Mouse (Mus musculus) midbrain, embryonic 14.5 days (tissue): ENCODE results near the gene Wdr59. TPM values are rescaled to one million over a fixed set of nuclear protein-coding genes. Genes with fewer than 3 reads are reported as not detected.

Experiments used
- ATAC-seq: fragments of 200-750 bp; cut with Nextera tagmentation; 2 replicates; pipeline ENCODE4 v1.8.0; 2017; ENCODE audit warnings: moderate number of reproducible peaks, moderate library complexity; ENCODE audit not compliant: low FRiP score, low TSS enrichment
- DNase-seq: peaks from one replicate; pipeline ENCODE4 v3.0.0-alpha.2; 2015
- H3K27ac ChIP-seq: fragments of 300-500 bp; sonication (generic); replicated peaks from 2 replicates; pipeline ENCODE4 v1.5.1; 2014; ENCODE audit warnings: mild to moderate bottlenecking, low read depth, low read length, moderate library complexity
- H3K27me3 ChIP-seq: fragments of 300-500 bp; sonication (generic); 2 replicates; pipeline ENCODE4 v1.6.1; 2014; ENCODE audit warnings: low read length, control low read depth, mixed read lengths; ENCODE audit not compliant: control insufficient read depth, insufficient read depth
- H3K36me3 ChIP-seq: fragments of 300-500 bp; sonication (generic); 2 replicates; pipeline ENCODE4 v1.6.1; 2014; ENCODE audit warnings: low read length, control low read depth; ENCODE audit not compliant: control insufficient read depth, insufficient read depth
- H3K4me1 ChIP-seq: fragments of 300-500 bp; sonication (generic); 2 replicates; pipeline ENCODE4 v1.6.1; 2014; ENCODE audit warnings: mild to moderate bottlenecking, antibody characterized with exemption, low read length, control low read depth; ENCODE audit not compliant: control insufficient read depth, insufficient read depth
- H3K4me2 ChIP-seq: fragments of 300-500 bp; sonication (generic); 2 replicates; pipeline ENCODE4 v1.6.1; 2014; ENCODE audit warnings: mild to moderate bottlenecking, low read length, moderate library complexity
- H3K4me3 ChIP-seq: fragments of 300-500 bp; sonication (generic); replicated peaks from 2 replicates; pipeline ENCODE4 v1.5.1; 2014; ENCODE audit warnings: low read depth, low read length
- H3K9ac ChIP-seq: fragments of 300-500 bp; sonication (generic); replicated peaks from 2 replicates; pipeline ENCODE4 v1.6.1; 2014; ENCODE audit warnings: mild to moderate bottlenecking, low read length, moderate library complexity
- H3K9me3 ChIP-seq: fragments of 300-500 bp; sonication (generic); 2 replicates; pipeline ENCODE4 v1.6.1; 2016; ENCODE audit warnings: low read length, control low read depth, mixed read lengths; ENCODE audit not compliant: control insufficient read depth
- WGBS: fragments of 180-500 bp; shearing (Covaris S2); extraction: QIAGEN DNeasy Blood & Tissue Kit; methylation state at CpG from one replicate; pipeline ENCODE4 v1.1.7; 2014; 5-methylcytosine and 5-hydroxymethylcytosine counted together
- polyA plus RNA-seq: library from polyadenylated mRNA; unstranded; fragments of >200 nt; fragmentation: Nextera tagmentation; extraction: Ambion mirVana; gene quantifications from 2 replicates; pipeline ENCODE4 v1.2.1, GENCODE M21; 2014

The Wdr59 gene
- polyA plus RNA-seq, 1 experiment from 2014 or later = 5.9 TPM

DNA sequence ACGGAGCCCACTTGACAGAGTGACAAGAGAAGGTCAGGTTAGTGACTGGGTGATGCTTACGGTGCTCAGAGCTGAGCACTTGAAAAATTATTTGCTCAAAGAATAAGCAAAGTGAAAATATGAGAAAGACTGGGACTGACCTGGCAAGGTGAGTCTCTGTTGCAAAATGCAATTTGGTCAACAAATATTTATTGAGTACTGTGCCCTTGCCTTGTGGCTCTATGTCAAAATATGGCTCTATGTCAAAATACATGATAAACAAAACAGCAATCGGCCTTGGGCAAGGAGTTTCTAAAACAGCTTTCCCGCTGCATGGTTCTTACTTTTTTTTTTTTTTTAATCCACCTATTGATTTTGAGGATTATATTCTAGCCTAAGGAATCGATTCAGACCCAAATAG lies 13.6 kb upstream of the Wdr59 start:
- Histone ChIP-seq H3K27me3 (no peaks in the 10 kb centered on the region), H3K4me1 (peaks cover 23% of the 10 kb centered on the region), H3K27ac (no peak overlapping the region), H3K4me3 (peak overlapping the region; percentile 97), H3K36me3 (no peaks in the 10 kb centered on the region), H3K9ac (no peak overlapping the region), H3K9me3 (no peaks in the 10 kb centered on the region), H3K4me2 (peak overlapping the region; percentile 95)
- ATAC-seq (no peak), DNase-seq (no peak)
- 24% methylated on average over 5 of the region's 5 CpGs for WGBS

DNA sequence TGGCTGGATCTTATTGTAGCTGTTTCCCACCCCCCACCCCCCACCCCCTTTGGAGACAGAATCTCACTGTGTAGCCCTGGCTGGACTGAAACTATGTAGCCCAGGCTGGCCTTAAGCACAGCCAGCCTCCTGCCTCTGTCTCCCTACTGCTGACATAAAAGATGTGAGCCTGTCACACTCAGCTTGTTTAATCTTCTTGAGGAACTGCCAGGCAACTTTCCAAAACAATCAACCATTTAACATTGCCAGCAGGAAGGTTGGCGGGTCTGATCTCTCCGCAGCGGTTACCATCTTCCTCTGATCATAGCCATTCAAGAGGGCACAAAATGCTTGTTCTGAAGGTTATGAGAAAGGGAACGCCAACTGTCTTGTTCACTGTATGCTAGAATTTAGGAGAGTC lies 11.6 kb upstream of the Wdr59 start:
- DNase-seq (no peak), ATAC-seq (no peak)
- 59% methylated on average over 4 of the region's 4 CpGs for WGBS
- Histone ChIP-seq H3K9ac (no peak overlapping the region), H3K9me3 (no peaks in the 10 kb centered on the region), H3K36me3 (no peaks in the 10 kb centered on the region), H3K27ac (no peak overlapping the region), H3K4me3 (no peak overlapping the region), H3K4me2 (no peak overlapping the region), H3K4me1 (peaks cover 3% of the 10 kb centered on the region), H3K27me3 (no peaks in the 10 kb centered on the region)

DNA sequence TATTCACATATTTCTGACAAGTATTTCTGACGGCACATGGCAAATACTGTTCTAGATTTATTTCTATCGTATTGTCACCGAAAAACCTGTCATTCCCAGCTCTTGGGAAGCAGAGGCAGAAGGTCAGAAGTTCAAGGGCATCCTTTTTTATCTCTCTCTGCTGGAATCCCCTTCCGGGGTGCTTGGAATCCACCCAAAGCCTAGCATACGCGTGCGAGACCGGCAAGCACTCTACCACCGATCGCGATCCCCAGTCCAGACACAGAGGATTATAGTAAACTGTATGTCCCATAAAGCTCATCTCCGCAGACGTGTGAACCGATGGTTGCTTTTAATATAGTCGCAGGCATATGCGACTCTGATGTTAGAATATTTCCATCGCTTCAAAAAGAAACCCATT lies 9.7 kb upstream of the Wdr59 start:
- ATAC-seq (no peak), DNase-seq (no peak)
- no peaks in the 10 kb centered on the region for H3K27me3 ChIP-seq
- no peak overlapping the region for H3K9ac ChIP-seq
- H3K36me3 ChIP-seq = no peaks in the 10 kb centered on the region
- H3K4me2 ChIP-seq = no peak overlapping the region
- H3K9me3 ChIP-seq = no peaks in the 10 kb centered on the region
- H3K4me3 ChIP-seq = no peak overlapping the region
- no peak overlapping the region for H3K27ac ChIP-seq
- no peaks in the 10 kb centered on the region for H3K4me1 ChIP-seq
- WGBS = 88% methylated on average over 17 of the region's 17 CpGs

DNA sequence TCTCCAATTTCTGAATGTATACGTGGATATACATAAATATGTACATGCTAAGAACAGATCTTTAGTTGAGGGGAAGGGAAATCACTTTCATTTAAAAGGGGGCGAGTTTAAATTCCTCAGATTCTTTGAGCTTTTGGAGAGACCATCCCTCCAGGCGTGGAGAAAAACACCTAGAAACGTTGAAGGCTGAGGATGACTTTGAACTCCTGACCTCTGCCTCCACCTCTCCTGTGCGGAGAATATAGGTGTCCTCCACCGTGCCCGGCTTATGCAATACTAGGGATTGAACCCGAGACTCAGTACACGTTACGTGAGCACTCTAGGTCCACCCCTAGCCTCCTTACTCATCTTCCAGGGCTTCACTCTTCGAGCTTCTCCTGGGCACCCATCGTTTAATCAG lies 9.3 kb upstream of the Wdr59 start:
- Histone ChIP-seq H3K27me3 (no peaks in the 10 kb centered on the region), H3K4me1 (no peaks in the 10 kb centered on the region), H3K9ac (no peak overlapping the region), H3K36me3 (no peaks in the 10 kb centered on the region), H3K4me3 (no peak overlapping the region), H3K9me3 (no peaks in the 10 kb centered on the region), H3K27ac (no peak overlapping the region), H3K4me2 (no peak overlapping the region)
- no peak for DNase-seq
- WGBS = 80% methylated on average over 12 of the region's 12 CpGs
- ATAC-seq = no peak

DNA sequence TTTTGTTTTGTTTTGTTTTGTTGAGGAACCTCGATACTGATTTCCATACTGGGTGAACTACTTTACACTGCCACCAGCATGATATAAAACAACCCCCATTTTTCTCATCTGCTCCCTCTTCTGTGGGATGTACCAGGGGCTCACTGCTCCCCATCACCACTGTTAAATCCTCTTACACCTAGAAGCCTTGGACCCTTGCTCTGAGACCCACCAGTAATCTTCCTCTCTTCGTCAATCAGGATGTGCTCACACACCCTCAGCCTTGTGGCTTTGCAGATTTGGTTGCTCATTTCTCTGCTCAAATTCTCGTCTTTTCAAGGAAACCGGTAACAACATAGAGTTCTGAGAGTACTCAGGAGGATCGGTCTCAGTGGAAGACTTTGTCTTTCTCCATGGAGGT lies 6.2 kb upstream of the Wdr59 start:
- Histone ChIP-seq H3K27me3 (no peaks in the 10 kb centered on the region), H3K4me3 (no peak overlapping the region), H3K36me3 (no peaks in the 10 kb centered on the region), H3K27ac (no peak overlapping the region), H3K9ac (no peak overlapping the region), H3K4me1 (no peaks in the 10 kb centered on the region), H3K4me2 (no peak overlapping the region), H3K9me3 (no peaks in the 10 kb centered on the region)
- 81% methylated on average over 5 of the region's 5 CpGs for WGBS
- no peak for DNase-seq
- no peak for ATAC-seq

DNA sequence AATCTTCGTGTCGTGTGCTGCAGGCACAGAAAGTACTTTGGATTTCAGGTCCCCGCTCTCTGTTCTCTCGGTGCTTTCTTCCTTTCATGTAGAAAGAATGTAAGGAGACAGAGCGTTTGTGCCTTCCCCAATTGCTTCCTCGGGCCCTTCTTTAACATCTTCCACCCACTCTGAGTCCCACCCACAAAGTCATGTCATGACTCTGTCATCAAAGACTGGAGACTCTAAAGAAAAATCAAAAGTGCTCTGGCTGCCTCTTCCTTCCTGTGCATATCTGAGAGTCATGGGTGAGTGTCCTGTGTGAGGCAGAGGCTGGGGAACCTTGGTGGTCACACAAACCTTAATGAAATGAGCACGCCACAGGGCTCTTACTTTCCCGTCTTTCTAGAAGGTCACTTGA lies 5.3 kb upstream of the Wdr59 start:
- DNase-seq = no peak
- WGBS = 78% methylated on average over 8 of the region's 8 CpGs
- ATAC-seq = no peak

DNA sequence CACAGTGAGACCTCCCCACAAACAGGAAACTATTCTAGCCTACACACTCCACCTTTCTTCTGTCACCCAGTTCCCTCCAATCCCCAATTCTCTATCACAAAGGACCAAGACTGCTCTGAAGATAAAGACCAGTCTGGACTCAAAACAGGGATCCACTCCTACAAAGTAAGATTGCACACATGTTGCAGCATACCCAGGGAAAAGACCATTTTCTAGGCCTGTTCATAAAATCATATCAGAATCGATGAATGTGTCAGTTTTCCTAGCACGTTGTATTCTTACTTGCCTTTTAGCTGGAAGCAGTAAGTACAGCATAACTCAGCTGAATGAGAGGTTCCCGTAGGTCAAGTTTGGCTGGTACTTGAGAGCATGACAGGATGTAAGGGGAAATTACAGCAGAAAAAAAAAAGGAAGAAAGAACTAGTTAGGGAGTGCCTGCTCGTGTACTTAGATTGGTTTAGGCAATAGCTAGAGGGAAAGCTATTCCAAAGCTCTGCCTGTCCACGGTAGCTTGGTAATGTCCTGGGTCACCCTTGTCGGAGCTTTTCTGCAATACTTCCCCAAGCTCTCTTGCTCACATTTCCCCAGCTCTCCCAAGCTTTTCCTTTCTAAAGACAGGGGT lies 4.6 kb upstream of the Wdr59 start:
- WGBS = 87% methylated on average over 6 of the region's 6 CpGs
- ATAC-seq (no peak), DNase-seq (no peak)
- Histone ChIP-seq H3K27me3 (no peaks in the 10 kb centered on the region), H3K9ac (no peak overlapping the region), H3K9me3 (no peaks in the 10 kb centered on the region), H3K36me3 (no peaks in the 10 kb centered on the region), H3K4me2 (no peak overlapping the region), H3K4me3 (no peak overlapping the region), H3K4me1 (no peaks in the 10 kb centered on the region), H3K27ac (no peak overlapping the region)

More for the DNA sequence above, 5.3 kb upstream of the Wdr59 start:
- no peaks in the 10 kb centered on the region for H3K4me1 ChIP-seq
- no peak overlapping the region for H3K9ac ChIP-seq
- no peaks in the 10 kb centered on the region for H3K9me3 ChIP-seq
- H3K4me2 ChIP-seq = no peak overlapping the region
- no peak overlapping the region for H3K4me3 ChIP-seq
- no peaks in the 10 kb centered on the region for H3K36me3 ChIP-seq
- H3K27ac ChIP-seq = no peak overlapping the region
- H3K27me3 ChIP-seq = no peaks in the 10 kb centered on the region

DNA sequence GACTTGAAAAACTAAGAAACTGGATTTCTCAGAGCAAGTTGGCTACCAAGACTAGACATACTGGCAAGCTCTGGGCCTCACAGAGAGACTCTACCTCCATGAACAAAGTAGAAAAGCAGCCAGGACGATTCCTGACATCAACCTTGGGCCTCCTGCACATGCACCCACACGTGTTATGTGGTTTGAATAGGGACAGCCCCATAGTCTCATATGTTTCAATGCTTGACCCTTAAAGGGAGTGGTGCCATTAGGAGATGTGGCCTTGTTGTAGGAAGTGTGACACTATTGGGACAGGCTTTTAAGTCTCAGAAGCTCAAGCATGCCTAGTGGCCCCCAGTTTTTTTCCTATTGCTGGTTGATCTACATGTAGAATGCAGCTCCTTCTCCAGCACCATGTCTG lies 4.4 kb downstream of the Wdr59 start:
- Histone ChIP-seq H3K9ac (no peak overlapping the region), H3K4me1 (peaks cover 7% of the 10 kb centered on the region; the same call in 1 of the 2 replicates), H3K9me3 (no peaks in the 10 kb centered on the region), H3K36me3 (no peaks in the 10 kb centered on the region), H3K27ac (no peak overlapping the region), H3K4me3 (no peak overlapping the region), H3K4me2 (no peak overlapping the region), H3K27me3 (no peaks in the 10 kb centered on the region)
- ATAC-seq (no peak), DNase-seq (no peak)
- 85% methylated on average over 2 of the region's 2 CpGs for WGBS

DNA sequence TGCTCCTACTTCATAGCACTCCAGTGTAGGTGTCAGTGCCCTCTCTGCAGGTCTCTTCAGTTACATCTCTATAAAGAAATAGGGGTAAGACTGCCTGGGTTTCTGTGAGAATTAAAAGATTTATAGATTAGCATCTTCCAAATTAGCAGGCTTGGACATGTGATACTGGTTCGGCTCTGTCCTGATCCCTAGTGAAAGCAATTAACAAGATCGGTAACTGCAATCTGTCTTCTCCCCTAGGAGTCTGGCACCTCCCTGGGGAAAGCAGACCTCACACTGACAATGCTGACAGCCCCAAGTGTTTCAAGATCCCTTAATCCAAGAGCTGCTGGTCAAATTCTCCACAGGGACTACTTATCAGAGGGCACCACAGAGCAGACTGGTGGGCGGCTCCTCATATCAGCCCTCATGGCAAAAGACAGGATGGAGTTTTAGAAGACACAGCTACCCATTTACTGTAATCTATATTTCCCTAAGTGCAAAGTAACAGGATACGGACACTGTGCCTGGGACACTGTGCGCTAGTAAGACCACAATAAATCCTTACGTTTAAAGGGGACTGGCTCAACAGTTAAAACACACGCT lies 5.3 kb downstream of the Wdr59 start:
- DNase-seq (no peak), ATAC-seq (no peak)
- Histone ChIP-seq H3K4me3 (no peak overlapping the region), H3K27me3 (no peaks in the 10 kb centered on the region), H3K4me2 (no peak overlapping the region), H3K36me3 (no peaks in the 10 kb centered on the region), H3K9ac (no peak overlapping the region), H3K9me3 (no peaks in the 10 kb centered on the region), H3K27ac (no peak overlapping the region), H3K4me1 (peaks cover 7% of the 10 kb centered on the region; the same call in 1 of the 2 replicates)
- WGBS = 79% methylated on average over 7 of the region's 7 CpGs
